Mouse (Mus musculus) forebrain, embryonic 10.5 days (tissue): Measurements from ENCODE around the gene 4932438H23Rik. TPM values are rescaled to one million over a fixed set of nuclear protein-coding genes. Genes with fewer than 3 reads are reported as not detected.

Source experiments
- DNase-seq: peaks from one replicate; pipeline ENCODE4 v3.0.0-alpha.2; 2017; ENCODE audit warnings: low spot score; ENCODE audit errors: extremely low spot score
- H3K27ac ChIP-seq: fragments of 300-500 bp; sonication (generic); 2 replicates; pipeline ENCODE4 v1.5.1; 2016; ENCODE audit warnings: mild to moderate bottlenecking
- H3K27me3 ChIP-seq: fragments of 300-500 bp; sonication (generic); 2 replicates; pipeline ENCODE4 v1.6.1; 2016; ENCODE audit warnings: mild to moderate bottlenecking; ENCODE audit not compliant: poor library complexity, severe bottlenecking
- H3K36me3 ChIP-seq: fragments of 300-500 bp; sonication (generic); replicated peaks from 2 replicates; pipeline ENCODE4 v1.6.1; 2016; ENCODE audit warnings: mild to moderate bottlenecking, moderate library complexity
- H3K4me1 ChIP-seq: fragments of 300-500 bp; sonication (generic); 2 replicates; pipeline ENCODE4 v1.6.1; 2016
- H3K4me3 ChIP-seq: fragments of 300-500 bp; sonication (generic); 2 replicates; pipeline ENCODE4 v1.5.1; 2016; ENCODE audit warnings: mild to moderate bottlenecking, moderate library complexity
- H3K9me3 ChIP-seq: fragments of 300-500 bp; sonication (generic); 2 replicates; pipeline ENCODE4 v1.6.1; 2016; ENCODE audit warnings: mild to moderate bottlenecking, moderate library complexity
- WGBS: fragments of 180-500 bp; shearing (Covaris S2); methylation state at CpG from one replicate; pipeline ENCODE4 v1.1.7; 2016; 5-methylcytosine and 5-hydroxymethylcytosine counted together
- polyA plus RNA-seq: library from polyadenylated mRNA; unstranded; fragments of >200 nt; fragmentation: Nextera tagmentation; extraction: Ambion mirVana; gene quantifications from 2 replicates; pipeline ENCODE4 v1.2.1, GENCODE M21; 2016

The 4932438H23Rik gene
- polyA plus RNA-seq, 1 experiment from 2014 or later = 0.10 TPM

DNA sequence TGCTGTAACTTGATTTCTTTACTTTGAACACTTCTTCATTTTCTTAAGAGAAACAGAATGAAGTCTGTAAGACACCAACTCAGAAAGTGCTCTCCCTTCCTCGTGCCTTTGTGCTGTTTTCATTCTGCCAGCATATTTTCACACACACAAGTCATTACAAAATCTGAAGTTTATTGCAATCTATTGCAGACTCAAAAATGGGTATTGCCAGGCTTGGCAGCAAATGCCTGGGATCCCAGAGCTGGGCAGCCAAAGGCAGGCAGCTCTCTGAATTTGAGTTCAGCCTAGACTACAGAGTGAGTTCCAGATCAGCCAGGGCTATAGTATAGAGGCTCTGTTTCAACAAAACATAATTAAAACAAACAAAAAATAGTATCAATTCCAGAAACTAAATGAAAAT, 52.3 kb downstream of the 4932438H23Rik start:
- H3K4me1 ChIP-seq = peaks cover 27% of the 10 kb centered on the region
- 82% methylated on average over 1 of the region's 1 CpGs for WGBS
- H3K4me3 ChIP-seq = peak overlapping the region; percentile 84
- H3K9me3 ChIP-seq = no peaks in the 10 kb centered on the region
- peaks cover 45% of the 10 kb centered on the region for H3K36me3 ChIP-seq
- no peak overlapping the region for H3K27ac ChIP-seq
- H3K27me3 ChIP-seq = no peaks in the 10 kb centered on the region
- no peak for DNase-seq

DNA sequence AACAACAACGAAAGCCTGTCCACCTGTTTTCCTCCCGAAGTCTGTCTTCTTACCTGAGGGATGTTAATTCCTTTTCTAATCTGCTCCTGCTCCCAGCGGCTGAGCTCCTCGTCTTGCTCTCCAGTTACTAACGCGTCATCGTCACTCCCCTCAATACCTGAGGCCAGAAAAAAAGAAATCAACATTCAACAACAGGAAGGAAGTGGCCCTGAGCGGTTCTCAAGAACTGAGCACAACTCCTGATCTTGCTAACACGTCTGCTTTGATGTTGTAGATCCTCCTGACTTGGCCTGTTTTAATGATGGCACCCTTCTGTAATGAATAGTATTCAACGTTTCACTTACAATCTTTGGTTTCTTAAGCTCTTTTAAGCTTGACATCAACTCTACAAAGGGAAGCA, 59.1 kb downstream of the 4932438H23Rik start:
- no peaks in the 10 kb centered on the region for H3K27me3 ChIP-seq
- no peak overlapping the region for H3K27ac ChIP-seq
- no peaks in the 10 kb centered on the region for H3K4me1 ChIP-seq
- no peaks in the 10 kb centered on the region for H3K9me3 ChIP-seq
- WGBS = 92% methylated on average over 10 of the region's 10 CpGs
- no peak overlapping the region for H3K4me3 ChIP-seq
- DNase-seq = no peak
- H3K36me3 ChIP-seq = peaks cover 97% of the 10 kb centered on the region

DNA sequence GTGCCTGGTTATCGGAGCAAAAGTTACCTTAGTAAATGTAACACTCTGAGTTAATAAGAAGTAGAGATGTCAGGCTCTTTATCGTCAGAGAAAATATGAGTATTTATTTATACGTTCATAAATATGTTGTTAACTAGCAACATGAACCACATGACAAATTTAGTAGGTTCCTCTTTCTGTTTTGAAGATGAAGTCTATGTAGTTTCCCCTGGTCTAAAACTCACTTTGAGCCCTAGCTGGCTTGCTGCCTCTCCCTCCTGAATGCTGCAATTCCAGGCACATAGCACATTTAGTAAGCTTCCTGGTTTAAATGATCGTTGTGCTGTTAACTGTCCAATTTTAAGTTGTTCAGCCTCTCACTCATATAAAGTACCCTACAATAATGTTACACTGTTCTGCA, 64.2 kb downstream of the 4932438H23Rik start:
- no peak for DNase-seq
- Histone ChIP-seq H3K27ac (no peak overlapping the region), H3K27me3 (no peaks in the 10 kb centered on the region), H3K9me3 (no peaks in the 10 kb centered on the region), H3K4me3 (no peak overlapping the region), H3K4me1 (no peaks in the 10 kb centered on the region), H3K36me3 (peaks cover 97% of the 10 kb centered on the region)
- 95% methylated on average over 4 of the region's 4 CpGs for WGBS

DNA sequence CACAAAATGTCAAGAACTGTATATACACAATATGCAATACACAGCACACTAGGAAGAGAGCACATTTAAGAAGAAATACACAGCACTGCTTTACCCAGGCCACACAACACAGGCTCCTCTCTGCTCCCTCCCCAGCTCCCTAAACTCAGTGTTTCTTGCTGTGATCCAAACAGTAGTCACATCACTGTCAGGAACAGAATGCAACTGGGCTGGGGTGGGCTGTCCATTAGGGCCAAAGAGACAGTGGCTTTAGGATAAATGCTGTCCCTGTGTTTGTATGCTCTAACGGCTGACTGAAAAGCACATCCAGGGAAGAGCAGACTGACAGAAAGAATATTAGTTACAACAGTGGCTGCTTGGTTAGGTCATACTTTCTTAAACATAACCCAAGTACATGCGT, 65.0 kb downstream of the 4932438H23Rik start:
- H3K9me3 ChIP-seq = no peaks in the 10 kb centered on the region
- no peak overlapping the region for H3K4me3 ChIP-seq
- H3K27me3 ChIP-seq = no peaks in the 10 kb centered on the region
- peaks cover 98% of the 10 kb centered on the region for H3K36me3 ChIP-seq
- WGBS = 88% methylated on average over 2 of the region's 2 CpGs
- no peak for DNase-seq
- no peaks in the 10 kb centered on the region for H3K4me1 ChIP-seq
- H3K27ac ChIP-seq = no peak overlapping the region

- H3K36me3 ChIP-seq = peaks cover 98% of the 10 kb centered on the region
- no peaks in the 10 kb centered on the region for H3K4me1 ChIP-seq
- no peaks in the 10 kb centered on the region for H3K27me3 ChIP-seq
- no peak overlapping the region for H3K27ac ChIP-seq
- 97% methylated on average over 8 of the region's 8 CpGs for WGBS
- no peak for DNase-seq
- H3K4me3 ChIP-seq = no peak overlapping the region
- no peaks in the 10 kb centered on the region; the same call in 1 of the 2 replicates for H3K9me3 ChIP-seq
Measured at GRCm38 (mm10) chr16:91029161-91029743, 65.7 kb downstream of the 4932438H23Rik start.

- H3K36me3 ChIP-seq = peaks cover 98% of the 10 kb centered on the region
- WGBS = 84% methylated on average over 4 of the region's 4 CpGs
Measured at GRCm38 (mm10) chr16:91026290-91026689, 68.6 kb downstream of the 4932438H23Rik start.

GRCm38 (mm10) chr16:91023384-91023783, 71.5 kb downstream of the 4932438H23Rik start:
- Histone ChIP-seq H3K27ac (no peak overlapping the region), H3K9me3 (peaks cover 5% of the 10 kb centered on the region; the same call in 1 of the 2 replicates), H3K4me3 (no peak overlapping the region), H3K4me1 (no peaks in the 10 kb centered on the region), H3K36me3 (peaks cover 100% of the 10 kb centered on the region), H3K27me3 (no peaks in the 10 kb centered on the region)
- no peak for DNase-seq
- WGBS = 95% methylated on average over 1 of the region's 1 CpGs

More at GRCm38 (mm10) chr16:91026290-91026689, 68.6 kb downstream of the 4932438H23Rik start:
- Histone ChIP-seq H3K27ac (no peak overlapping the region), H3K4me1 (no peaks in the 10 kb centered on the region), H3K27me3 (no peaks in the 10 kb centered on the region), H3K4me3 (no peak overlapping the region), H3K9me3 (peaks cover 5% of the 10 kb centered on the region; the same call in 1 of the 2 replicates)
- no peak for DNase-seq

GRCm38 (mm10) chr16:91020842-91021483, 74.0 kb downstream of the 4932438H23Rik start:
- WGBS = 94% methylated on average over 10 of the region's 10 CpGs
- H3K36me3 ChIP-seq = peaks cover 99% of the 10 kb centered on the region
- H3K27ac ChIP-seq = no peak overlapping the region

DNA sequence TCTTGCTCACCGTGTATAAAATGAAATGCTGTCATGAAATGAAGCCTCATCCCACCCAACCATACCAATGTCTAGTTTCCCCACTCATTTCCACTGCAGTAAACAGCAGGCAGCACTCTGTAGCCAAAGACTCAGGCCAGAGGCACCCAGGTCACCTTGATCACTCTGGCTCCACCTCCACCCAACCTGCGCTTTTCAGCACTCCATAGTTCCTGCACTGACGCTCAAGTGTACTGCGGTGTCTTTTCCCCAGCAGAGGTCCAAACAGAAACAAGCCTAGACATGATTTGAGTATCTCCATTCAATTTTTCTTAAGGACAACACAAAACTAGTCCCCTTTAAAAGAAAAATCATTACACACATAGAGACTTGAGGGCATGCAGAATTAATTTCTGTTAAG, 75.4 kb downstream of the 4932438H23Rik start:
- 95% methylated on average over 4 of the region's 4 CpGs for WGBS
- peaks cover 99% of the 10 kb centered on the region for H3K36me3 ChIP-seq

More at GRCm38 (mm10) chr16:91020842-91021483, 74.0 kb downstream of the 4932438H23Rik start:
- Histone ChIP-seq H3K4me3 (no peak overlapping the region), H3K9me3 (peaks cover 5% of the 10 kb centered on the region; the same call in 1 of the 2 replicates), H3K4me1 (no peaks in the 10 kb centered on the region), H3K27me3 (no peaks in the 10 kb centered on the region)
- no peak for DNase-seq

DNA sequence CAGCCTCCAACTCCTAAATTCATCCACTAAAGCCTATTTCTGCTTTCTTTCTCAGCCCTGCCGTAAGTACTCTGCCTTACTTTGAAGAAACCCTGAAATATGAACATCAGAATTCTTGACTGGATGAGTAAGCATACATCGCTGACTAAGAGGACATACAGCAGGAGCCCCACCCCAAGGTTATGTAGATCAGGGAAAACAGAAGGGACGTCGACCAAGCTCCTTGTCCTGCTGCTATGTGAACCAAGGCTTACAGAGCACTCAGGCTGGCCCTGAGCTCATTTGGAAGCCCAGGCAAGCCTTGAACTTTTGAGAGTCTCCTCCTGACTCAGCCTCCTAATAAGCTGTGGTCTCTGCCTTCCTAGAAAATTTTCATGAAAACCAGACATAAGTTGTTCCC, 79.2 kb downstream of the 4932438H23Rik start:
- no peaks in the 10 kb centered on the region for H3K9me3 ChIP-seq
- 93% methylated on average over 4 of the region's 4 CpGs for WGBS
- H3K4me1 ChIP-seq = peaks cover 11% of the 10 kb centered on the region
- no peak for DNase-seq
- peaks cover 75% of the 10 kb centered on the region for H3K36me3 ChIP-seq
- no peak overlapping the region for H3K4me3 ChIP-seq
- H3K27me3 ChIP-seq = no peaks in the 10 kb centered on the region
- H3K27ac ChIP-seq = no peak overlapping the region

More for the DNA sequence above, 75.4 kb downstream of the 4932438H23Rik start:
- no peaks in the 10 kb centered on the region for H3K27me3 ChIP-seq
- no peak overlapping the region for H3K27ac ChIP-seq
- H3K4me3 ChIP-seq = no peak overlapping the region
- no peak for DNase-seq
- H3K9me3 ChIP-seq = peaks cover 5% of the 10 kb centered on the region; the same call in 1 of the 2 replicates
- no peaks in the 10 kb centered on the region for H3K4me1 ChIP-seq

GRCm38 (mm10) chr16:91011847-91012246, 83.1 kb downstream of the 4932438H23Rik start:
- Histone ChIP-seq H3K27ac (peak overlapping the region; percentile 92), H3K4me1 (peaks cover 21% of the 10 kb centered on the region)
- 44% methylated on average over 3 of the region's 3 CpGs for WGBS

DNA sequence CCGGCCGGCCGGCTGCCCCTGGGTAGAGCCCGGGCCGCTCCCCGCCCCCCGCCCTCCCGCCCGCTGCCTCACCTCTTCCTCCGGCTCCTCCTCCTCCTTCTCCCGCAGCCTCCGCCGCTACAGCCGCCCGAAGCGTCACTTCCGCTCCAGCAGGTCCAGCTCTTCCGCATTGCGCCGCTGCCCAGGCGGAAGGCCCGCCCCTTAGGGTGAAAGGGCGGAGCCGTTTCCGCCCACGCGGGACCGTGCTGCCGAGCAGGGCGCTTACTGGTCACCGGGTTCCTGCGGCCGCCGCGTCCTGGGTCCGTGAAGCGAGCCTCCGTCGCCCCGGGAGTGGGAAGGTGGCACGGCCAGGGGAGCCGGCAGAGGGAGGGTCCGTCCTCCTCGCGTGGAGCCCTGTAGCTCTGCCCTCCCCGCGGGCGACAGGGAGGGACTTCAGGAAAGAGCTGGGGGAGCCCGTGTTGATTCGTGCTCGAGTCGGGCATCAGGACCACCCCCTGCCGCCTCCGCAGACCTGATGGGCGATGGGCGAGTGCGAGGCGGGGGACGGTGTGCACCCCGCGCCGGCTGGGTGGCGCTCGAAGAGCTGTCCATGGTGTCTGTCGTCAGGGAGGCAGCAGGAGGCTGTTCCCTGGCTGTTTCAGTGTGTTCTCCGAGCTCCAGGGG, 83.8 kb downstream of the 4932438H23Rik start, which contains the start of gene Synj1:
TSS of gene Synj1 (minus strand) at position 288 of the 663 bp plus-strand sequence.
- WGBS = under 1% methylated on average over 66 of the region's 66 CpGs
- DNase-seq = peak; percentile 90
- H3K27me3 ChIP-seq = no peaks in the 10 kb centered on the region
- H3K4me3 ChIP-seq = peak within 1 kb of the TSS; percentile 95
- H3K27ac ChIP-seq = peak within 1 kb of the TSS; percentile 92
- no peaks in the 10 kb centered on the region for H3K9me3 ChIP-seq
- peaks cover 21% of the 10 kb centered on the region for H3K4me1 ChIP-seq
- peaks cover 34% of the 10 kb centered on the region for H3K36me3 ChIP-seq

More at GRCm38 (mm10) chr16:91011847-91012246, 83.1 kb downstream of the 4932438H23Rik start:
- H3K9me3 ChIP-seq = no peaks in the 10 kb centered on the region
- no peaks in the 10 kb centered on the region for H3K27me3 ChIP-seq
- no peak for DNase-seq
- peaks cover 41% of the 10 kb centered on the region for H3K36me3 ChIP-seq
- H3K4me3 ChIP-seq = peak overlapping the region; percentile 95
